Mouse (Mus musculus) liver, embryonic 11.5 days (tissue): ENCODE data around the gene Mettl17. TPM values are rescaled to one million over a fixed set of nuclear protein-coding genes. Genes with fewer than 3 reads are reported as not detected.

Experiments used
- ATAC-seq: fragments of 200-750 bp; cut with Nextera tagmentation; replicated peaks from 2 replicates; pipeline ENCODE4 v1.8.0; 2017; ENCODE audit warnings: moderate number of reproducible peaks, mild to moderate bottlenecking, moderate TSS enrichment, moderate library complexity; ENCODE audit not compliant: low FRiP score
- DNase-seq: peaks from one replicate; pipeline ENCODE4 v3.0.0-alpha.2; 2017; ENCODE audit warnings: low spot score
- H3K27ac ChIP-seq: fragments of 300-500 bp; sonication (generic); 2 replicates; pipeline ENCODE4 v1.5.1; 2014; ENCODE audit warnings: mild to moderate bottlenecking, low read depth, low read length, control low read depth
- H3K27me3 ChIP-seq: fragments of 300-500 bp; sonication (generic); replicated peaks from 2 replicates; pipeline ENCODE4 v1.6.1; 2014; ENCODE audit warnings: low read length, mixed read lengths; ENCODE audit not compliant: control insufficient read depth, insufficient read depth
- H3K36me3 ChIP-seq: fragments of 300-500 bp; sonication (generic); 2 replicates; pipeline ENCODE4 v1.6.1; 2014; ENCODE audit warnings: mild to moderate bottlenecking, low read length, moderate library complexity, mixed read lengths; ENCODE audit not compliant: control insufficient read depth, insufficient read depth
- H3K4me1 ChIP-seq: fragments of 300-500 bp; sonication (generic); replicated peaks from 2 replicates; pipeline ENCODE4 v1.6.1; 2014; ENCODE audit warnings: low read length, mixed read lengths; ENCODE audit not compliant: control insufficient read depth, insufficient read depth
- H3K4me2 ChIP-seq: fragments of 300-500 bp; sonication (generic); 2 replicates; pipeline ENCODE4 v1.6.1; 2014; ENCODE audit warnings: mild to moderate bottlenecking, control low read depth, moderate library complexity
- H3K4me3 ChIP-seq: fragments of 300-500 bp; sonication (generic); 2 replicates; pipeline ENCODE4 v1.5.1; 2014; ENCODE audit warnings: low read depth, low read length, control low read depth
- H3K9ac ChIP-seq: fragments of 300-500 bp; sonication (generic); 2 replicates; pipeline ENCODE4 v1.6.1; 2014; ENCODE audit warnings: low read depth, low read length, control low read depth
- H3K9me3 ChIP-seq: fragments of 300-500 bp; sonication (generic); 2 replicates; pipeline ENCODE4 v1.6.1; 2016; ENCODE audit warnings: low read length, inconsistent platforms, mixed read lengths; ENCODE audit not compliant: control insufficient read depth
- whole genome bisulfite sequencing: fragments of 180-500 bp; shearing (Covaris S2); extraction: QIAGEN DNeasy Blood & Tissue Kit; methylation state at CpG from one replicate; pipeline ENCODE4 v1.1.7; 2014; 5-methylcytosine and 5-hydroxymethylcytosine counted together
- polyA plus RNA-seq: library from polyadenylated mRNA; unstranded; fragments of >200 nt; fragmentation: Nextera tagmentation; extraction: Ambion mirVana; gene quantifications from 2 replicates; pipeline ENCODE4 v1.2.1, GENCODE M21; 2014

Gene Mettl17
- polyA plus RNA-seq, 1 experiment from 2014 or later = 32.5 TPM

- no peaks in the 10 kb centered on the region for H3K27me3 ChIP-seq
- 0 out of 2 replicates have a peak, but pooled peaks cover 3% of the 10 kb centered on the region for H3K4me1 ChIP-seq
- H3K27ac ChIP-seq = no peak overlapping the region
- H3K9ac ChIP-seq = no peak overlapping the region
- H3K36me3 ChIP-seq = no peaks in the 10 kb centered on the region
- no peak for ATAC-seq
- no peak for DNase-seq
- no peaks in the 10 kb centered on the region for H3K9me3 ChIP-seq
- H3K4me3 ChIP-seq = no peak overlapping the region
- H3K4me2 ChIP-seq = no peak overlapping the region
- 76% methylated on average over 8 of the region's 8 CpGs for whole genome bisulfite sequencing
Observed at GRCm38 (mm10) chr14:51929309-51929943, 44.8 kb downstream of the Mettl17 start.

- H3K4me2 ChIP-seq = no peak overlapping the region
- H3K36me3 ChIP-seq = no peaks in the 10 kb centered on the region
- WGBS = 62% methylated on average over 9 of the region's 9 CpGs
- H3K4me3 ChIP-seq = no peak overlapping the region
- no peak overlapping the region for H3K27ac ChIP-seq
- ATAC-seq (no peak), DNase-seq (no peak)
- H3K9me3 ChIP-seq = no peaks in the 10 kb centered on the region
- no peaks in the 10 kb centered on the region for H3K27me3 ChIP-seq
- no peak overlapping the region for H3K9ac ChIP-seq
- 0 out of 2 replicates have a peak, but pooled peaks cover 3% of the 10 kb centered on the region for H3K4me1 ChIP-seq
Observed at GRCm38 (mm10) chr14:51929968-51930367, 45.3 kb downstream of the Mettl17 start.

GRCm38 (mm10) chr14:51930824-51931223, 46.2 kb downstream of the Mettl17 start:
- no peak overlapping the region for H3K4me3 ChIP-seq
- no peak overlapping the region for H3K9ac ChIP-seq
- no peaks in the 10 kb centered on the region for H3K27me3 ChIP-seq
- no peaks in the 10 kb centered on the region for H3K9me3 ChIP-seq
- H3K36me3 ChIP-seq = no peaks in the 10 kb centered on the region
- DNase-seq (no peak), ATAC-seq (0 out of 2 replicates have a peak, but pooled peaks have one; percentile 10)
- H3K27ac ChIP-seq = no peak overlapping the region
- no peak overlapping the region for H3K4me2 ChIP-seq
- 0 out of 2 replicates have a peak, but pooled peaks cover 3% of the 10 kb centered on the region for H3K4me1 ChIP-seq
- 35% methylated on average over 5 of the region's 5 CpGs for WGBS

GRCm38 (mm10) chr14:51932092-51933020, 47.7 kb downstream of the Mettl17 start:
- no peak overlapping the region for H3K4me2 ChIP-seq
- WGBS = 54% methylated on average over 10 of the region's 10 CpGs
- H3K27ac ChIP-seq = no peak overlapping the region
- DNase-seq = no peak
- H3K27me3 ChIP-seq = no peaks in the 10 kb centered on the region
- no peaks in the 10 kb centered on the region for H3K9me3 ChIP-seq
- H3K36me3 ChIP-seq = no peaks in the 10 kb centered on the region
- no peak overlapping the region for H3K4me3 ChIP-seq
- H3K9ac ChIP-seq = no peak overlapping the region
- H3K4me1 ChIP-seq = 0 out of 2 replicates have a peak, but pooled peaks cover 3% of the 10 kb centered on the region
- ATAC-seq = no peak

GRCm38 (mm10) chr14:51939005-51939404, 54.4 kb downstream of the Mettl17 start:
- Histone ChIP-seq H3K27ac (no peak overlapping the region), H3K27me3 (no peaks in the 10 kb centered on the region), H3K9me3 (no peaks in the 10 kb centered on the region), H3K4me1 (0 out of 2 replicates have a peak, but pooled peaks cover 7% of the 10 kb centered on the region), H3K36me3 (no peaks in the 10 kb centered on the region), H3K4me3 (no peak overlapping the region), H3K4me2 (no peak overlapping the region), H3K9ac (no peak overlapping the region)
- WGBS = 82% methylated on average over 9 of the region's 9 CpGs
- DNase-seq (no peak), ATAC-seq (no peak)

GRCm38 (mm10) chr14:51940944-51941560, 56.4 kb downstream of the Mettl17 start:
- H3K27ac ChIP-seq = no peak overlapping the region
- ATAC-seq (peak; percentile 43; the same call in 1 of the 2 replicates), DNase-seq (no peak)
- H3K4me2 ChIP-seq = no peak overlapping the region
- H3K9me3 ChIP-seq = no peaks in the 10 kb centered on the region
- 0 out of 2 replicates have a peak, but pooled peaks cover 7% of the 10 kb centered on the region for H3K4me1 ChIP-seq
- H3K27me3 ChIP-seq = no peaks in the 10 kb centered on the region
- H3K36me3 ChIP-seq = no peaks in the 10 kb centered on the region
- H3K9ac ChIP-seq = no peak overlapping the region
- no peak overlapping the region for H3K4me3 ChIP-seq
- 39% methylated on average over 8 of the region's 8 CpGs for WGBS

GRCm38 (mm10) chr14:51941577-51941976, 56.9 kb downstream of the Mettl17 start:
- no peaks in the 10 kb centered on the region for H3K9me3 ChIP-seq
- no peaks in the 10 kb centered on the region for H3K36me3 ChIP-seq
- H3K27me3 ChIP-seq = no peaks in the 10 kb centered on the region
- 62% methylated on average over 9 of the region's 9 CpGs for WGBS
- H3K4me1 ChIP-seq = 0 out of 2 replicates have a peak, but pooled peaks cover 7% of the 10 kb centered on the region
- no peak for DNase-seq
- H3K9ac ChIP-seq = no peak overlapping the region
- H3K4me2 ChIP-seq = no peak overlapping the region
- H3K4me3 ChIP-seq = no peak overlapping the region
- ATAC-seq = no peak
- H3K27ac ChIP-seq = no peak overlapping the region

- 44% methylated on average over 7 of the region's 7 CpGs for WGBS
- no peak overlapping the region for H3K9ac ChIP-seq
- no peak overlapping the region for H3K4me3 ChIP-seq
- no peaks in the 10 kb centered on the region for H3K9me3 ChIP-seq
- no peaks in the 10 kb centered on the region for H3K27me3 ChIP-seq
- no peak overlapping the region for H3K27ac ChIP-seq
- ATAC-seq (no peak), DNase-seq (no peak)
- no peaks in the 10 kb centered on the region for H3K36me3 ChIP-seq
- H3K4me2 ChIP-seq = no peak overlapping the region
- 0 out of 2 replicates have a peak, but pooled peaks cover 7% of the 10 kb centered on the region for H3K4me1 ChIP-seq
Observed at GRCm38 (mm10) chr14:51942236-51942635, 57.6 kb downstream of the Mettl17 start.
